Mouse (Mus musculus) ZHBTc4 (cell line): ENCODE measurements around the gene Ezr.

Experiments used
- DNase-seq: peaks from one replicate; pipeline ENCODE4 v3.0.0-alpha.2; 2011; ENCODE audit warnings: low read depth, low spot score

Ezr gene

GRCm38 (mm10) chr17:6789581-6790118 is 7.1 kb upstream of the Ezr start:
- no peak for DNase-seq

GRCm38 (mm10) chr17:6789103-6789502 is 6.5 kb upstream of the Ezr start:
- DNase-seq = no peak

- no peak for DNase-seq
Measured at GRCm38 (mm10) chr17:6787241-6787640, 4.7 kb upstream of the Ezr start.

DNA sequence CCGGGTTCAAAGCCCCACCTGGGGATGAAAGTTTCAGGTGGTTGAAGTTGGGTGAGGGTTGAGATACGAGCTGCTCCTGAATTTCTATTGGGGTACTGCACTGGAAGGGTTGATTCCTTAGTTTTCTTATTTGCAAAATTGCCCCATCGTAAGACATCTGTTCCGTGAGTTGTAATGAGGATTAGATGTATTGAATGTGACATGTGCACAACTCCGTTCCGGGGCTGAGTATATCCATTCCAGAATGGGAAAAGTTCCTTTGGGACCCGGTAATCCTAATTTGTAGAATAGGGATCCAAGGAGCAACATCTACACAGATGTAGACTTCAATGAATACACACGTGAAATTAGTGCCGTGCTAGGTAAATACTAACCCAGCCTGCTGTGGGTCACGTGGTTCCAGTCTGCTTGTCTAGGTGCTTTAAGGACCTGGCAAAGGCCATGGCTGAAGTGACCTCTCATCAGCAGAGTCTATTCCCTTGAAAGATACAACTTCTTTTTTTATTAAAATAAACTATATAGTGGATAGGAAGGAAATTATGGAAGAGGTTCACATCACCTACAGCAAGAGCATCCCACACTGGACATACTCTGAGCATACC is 1.3 kb upstream of the Ezr start:
- DNase-seq = no peak

DNA sequence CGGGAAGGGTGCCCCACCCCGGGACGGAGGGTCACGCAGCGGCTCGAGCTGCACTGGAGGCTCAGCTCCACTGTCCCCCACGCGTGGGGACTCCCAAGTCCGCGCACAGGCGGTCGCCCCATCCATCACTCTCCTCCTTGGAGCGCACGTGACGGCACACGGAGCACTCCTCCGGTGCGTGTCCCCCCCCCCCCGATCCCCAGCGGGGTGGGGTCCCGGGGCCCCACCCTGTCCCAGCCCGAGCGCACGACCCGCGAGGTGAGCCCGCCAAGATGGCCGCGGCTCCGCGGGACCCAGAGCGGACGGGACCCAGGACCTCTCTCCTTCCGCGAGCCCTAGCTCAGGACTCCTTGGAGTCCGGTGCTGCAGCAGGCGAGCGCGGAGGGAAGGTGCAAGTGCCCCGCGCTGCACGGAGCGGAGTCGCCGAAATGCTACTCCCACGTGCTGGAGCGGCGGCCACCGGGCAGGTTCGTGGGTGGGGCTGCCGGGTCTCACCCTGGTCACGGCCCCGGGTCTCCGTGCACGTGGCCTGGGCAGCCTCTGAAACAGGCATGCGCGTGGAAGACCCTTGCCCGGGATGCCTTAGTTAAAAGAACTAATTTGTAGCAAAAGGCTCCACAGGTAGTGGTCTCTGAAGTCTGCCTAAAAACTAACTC is 550 bp upstream of the Ezr start:
- DNase-seq = peak; percentile 71

DNA sequence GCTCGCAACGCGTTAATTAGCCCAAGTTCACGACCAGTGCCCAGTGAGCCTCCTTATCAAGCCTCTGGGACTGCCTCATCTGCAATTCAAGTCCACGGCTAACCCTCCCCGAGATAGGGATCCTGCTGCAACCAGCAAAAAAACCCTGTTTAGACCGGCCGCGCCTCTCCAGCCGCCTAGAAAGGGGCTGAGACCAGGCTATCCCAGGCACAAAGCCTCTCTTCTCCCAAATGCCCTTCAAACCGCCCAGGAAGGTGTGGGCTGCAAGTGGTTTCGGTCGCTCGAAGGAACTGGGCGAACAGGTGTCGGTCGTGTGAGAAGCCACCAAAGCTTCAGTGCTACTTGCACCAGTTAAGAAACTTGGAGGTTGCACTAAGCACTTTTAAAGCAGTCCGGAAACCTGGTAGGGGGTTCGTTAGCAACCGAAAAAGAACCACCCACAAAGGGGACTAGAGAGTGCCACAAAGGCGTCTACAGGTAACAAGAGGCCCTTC is 504 bp downstream of the Ezr start:
- DNase-seq = peak; percentile 85

DNA sequence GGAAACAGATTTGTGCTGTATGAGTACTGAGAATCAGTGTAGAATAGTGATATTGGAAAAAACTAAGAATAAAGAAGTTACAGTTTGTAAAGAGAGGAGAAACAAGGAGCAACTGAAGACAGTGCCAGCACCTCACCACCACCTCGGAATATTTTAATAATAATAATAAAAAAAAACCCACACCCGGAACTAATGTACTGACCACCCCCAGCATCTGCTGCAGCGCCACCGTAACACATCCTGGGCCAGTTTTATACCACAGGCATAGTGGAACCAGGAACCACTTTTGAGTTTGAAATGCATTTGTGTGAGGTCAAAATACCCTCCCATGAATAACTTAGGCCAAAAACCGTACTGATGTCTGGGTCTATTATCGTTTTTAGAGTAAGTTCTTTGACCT is 1.3 kb downstream of the Ezr start:
- DNase-seq = no peak

DNA sequence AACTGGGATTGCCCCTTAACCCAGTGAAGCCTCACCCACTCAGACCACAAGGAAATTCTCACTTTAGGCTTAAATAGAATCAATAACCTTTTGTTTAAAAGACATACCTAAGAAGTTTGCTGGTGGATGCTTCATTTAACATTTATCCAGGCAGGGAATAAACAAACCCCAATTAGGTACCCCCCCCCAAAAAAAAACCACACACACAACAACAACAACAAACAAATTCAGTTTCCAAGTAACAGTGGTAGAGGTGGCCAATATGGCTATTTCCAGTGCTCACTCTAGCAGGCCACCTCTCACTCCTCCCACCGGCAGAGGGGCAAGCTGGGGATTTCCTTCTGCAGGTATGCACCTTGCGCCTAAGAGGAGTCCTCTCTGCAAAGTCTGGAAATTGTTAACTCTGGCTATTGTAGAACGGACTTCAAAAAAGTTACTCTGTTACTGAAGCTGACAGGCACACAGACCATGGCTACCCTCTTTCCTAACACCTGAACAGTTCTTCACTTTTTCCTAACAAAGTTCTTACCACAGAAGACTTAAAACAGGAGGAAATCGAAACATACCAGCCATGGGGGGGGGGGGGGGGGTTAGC is 2.0 kb downstream of the Ezr start:
- no peak for DNase-seq

GRCm38 (mm10) chr17:6779632-6780031 is 3.0 kb downstream of the Ezr start:
- DNase-seq = peak; percentile 27

DNA sequence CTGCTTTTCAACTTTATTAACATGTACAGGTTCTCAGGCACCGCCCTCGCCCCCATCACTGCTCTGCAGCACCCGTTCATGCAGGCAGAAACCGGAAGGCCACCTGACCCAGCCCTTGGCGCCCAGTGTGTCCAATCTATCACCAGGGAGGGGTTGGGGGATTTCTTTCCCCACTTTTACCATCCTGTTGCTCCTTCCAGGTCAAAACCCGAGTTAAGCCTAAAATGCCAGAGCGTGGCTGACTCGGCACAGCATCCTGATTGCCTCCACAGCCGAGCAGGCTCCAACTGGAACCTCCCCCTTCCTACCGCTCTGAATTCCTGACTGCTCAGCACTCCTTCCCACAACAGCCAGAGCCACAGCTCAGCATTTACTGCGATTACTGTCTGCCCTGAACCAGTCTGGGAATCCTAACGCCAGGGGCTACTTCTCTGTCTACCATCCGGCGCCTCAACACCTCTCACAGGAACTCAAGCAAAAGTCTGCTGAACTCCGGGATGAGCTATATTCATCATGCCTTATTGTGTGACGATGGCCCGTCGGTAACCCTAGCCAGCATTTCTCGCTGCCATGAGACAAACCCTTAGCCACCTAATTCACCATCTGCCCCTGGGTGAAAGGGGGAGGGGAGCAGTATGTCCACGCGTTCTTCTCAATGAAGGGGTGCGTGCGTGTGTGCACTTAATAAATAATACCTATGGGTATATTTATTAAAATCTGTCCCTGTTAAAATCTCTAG is 3.6 kb downstream of the Ezr start:
- peak; percentile 88 for DNase-seq

DNA sequence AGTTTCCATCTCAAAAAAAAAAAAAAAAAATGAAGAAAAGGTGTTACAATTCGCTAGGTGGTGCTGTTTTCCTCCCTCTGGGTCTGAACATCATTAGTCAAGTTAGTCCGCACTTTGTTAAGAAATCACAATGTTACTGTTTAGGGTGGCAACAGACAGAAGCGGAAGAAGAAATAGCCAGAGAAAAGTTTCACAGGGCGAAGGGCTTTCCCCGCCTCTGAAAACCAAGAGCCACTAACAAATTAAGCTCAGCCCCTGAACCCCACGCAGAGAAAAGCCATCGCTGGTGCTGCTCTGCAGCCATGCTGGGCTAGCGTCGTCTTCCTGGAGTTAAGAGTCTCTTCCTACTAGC is 4.3 kb downstream of the Ezr start:
- peak; percentile 58 for DNase-seq

DNA sequence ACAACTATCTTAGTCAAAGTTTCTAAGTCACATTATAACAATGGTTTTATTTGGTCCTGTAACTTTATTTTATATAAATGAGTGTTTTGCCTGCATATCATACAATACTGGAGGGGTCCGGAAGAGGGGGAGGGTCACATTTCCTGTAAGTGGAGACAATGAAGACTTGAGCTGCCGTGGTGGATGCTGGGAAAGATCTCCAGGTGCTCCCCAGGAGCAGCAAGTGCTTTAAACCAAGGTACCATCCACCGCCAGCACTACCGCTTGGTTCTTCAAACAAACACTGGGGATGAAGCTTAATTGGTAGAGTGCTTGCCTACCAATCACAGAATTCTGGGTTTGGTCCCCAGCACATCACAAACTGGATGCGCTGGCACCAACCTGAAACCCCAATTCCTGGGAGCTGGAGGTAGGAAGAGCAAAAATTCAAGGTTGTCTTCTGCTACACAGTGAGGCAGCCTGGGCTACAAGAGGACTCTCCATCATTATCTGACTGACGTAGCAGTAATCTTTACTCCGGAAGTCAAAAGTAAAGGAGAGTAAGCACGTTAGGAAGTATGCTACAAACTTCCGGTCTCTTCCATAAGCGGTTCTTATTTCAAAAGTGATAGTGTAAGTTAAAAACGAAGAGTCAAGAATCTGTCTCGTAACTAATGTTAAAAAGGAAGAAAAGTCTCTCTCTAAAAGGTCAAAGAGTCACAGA is 4.8 kb downstream of the Ezr start:
- peak; percentile 48 for DNase-seq

DNA sequence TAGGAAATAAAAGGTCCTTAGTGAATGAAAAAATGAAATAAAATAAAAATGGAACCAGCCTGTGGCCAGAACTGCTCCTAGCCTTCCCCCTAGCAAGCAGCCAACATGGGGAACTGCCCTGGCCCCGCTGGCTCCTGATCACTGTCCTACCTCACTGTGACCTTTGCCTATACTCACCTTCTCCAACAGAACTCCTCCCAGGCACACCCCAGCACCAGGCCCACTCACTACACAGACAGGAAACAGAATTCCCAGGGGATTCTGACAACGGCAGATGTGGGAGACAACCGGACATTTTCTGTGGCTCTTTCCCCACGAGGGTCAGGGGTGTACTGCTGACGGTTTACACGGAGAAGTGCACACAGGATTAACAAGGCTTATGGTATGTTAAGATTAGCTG is 5.5 kb downstream of the Ezr start:
- DNase-seq = no peak

DNA sequence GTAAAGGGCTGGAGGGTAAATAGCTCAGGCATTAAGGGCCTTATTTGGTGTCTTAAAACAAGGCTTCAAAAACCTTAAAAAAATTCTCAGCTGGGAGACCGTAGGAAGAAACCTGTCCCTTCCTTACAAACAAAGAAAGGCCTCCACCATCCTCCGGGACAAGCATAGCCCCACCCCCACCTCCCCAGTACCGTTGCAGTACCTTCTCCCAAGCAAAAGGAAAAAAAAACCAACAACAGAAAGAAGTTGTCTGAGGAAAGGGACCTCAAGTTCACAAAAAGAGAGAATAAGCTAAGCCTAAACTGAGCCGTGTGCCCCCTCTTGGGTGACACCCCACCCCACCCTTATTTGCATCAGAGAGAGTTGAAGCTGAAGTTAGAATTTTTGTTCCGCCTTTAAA is 6.0 kb downstream of the Ezr start:
- peak; percentile 51 for DNase-seq

- no peak for DNase-seq
Measured at GRCm38 (mm10) chr17:6776123-6776522, 6.5 kb downstream of the Ezr start.

DNA sequence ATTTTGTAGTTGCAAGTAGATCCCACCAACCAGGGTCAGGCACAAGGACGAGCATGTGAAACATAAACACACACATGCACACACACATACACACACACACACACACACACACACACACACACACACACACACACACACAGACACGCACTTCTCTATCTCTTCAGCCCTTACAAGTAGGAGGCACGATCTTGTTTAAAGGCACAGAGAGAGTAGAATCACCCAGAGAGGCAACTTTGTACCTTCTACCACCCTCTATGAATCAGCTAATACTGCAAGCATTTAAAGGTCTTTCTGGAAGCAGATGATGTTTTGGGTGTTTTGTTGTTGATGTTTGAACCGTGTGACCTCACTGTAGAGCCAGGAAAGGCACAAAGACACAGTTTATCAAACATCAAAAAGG is 6.9 kb downstream of the Ezr start:
- no peak for DNase-seq

DNA sequence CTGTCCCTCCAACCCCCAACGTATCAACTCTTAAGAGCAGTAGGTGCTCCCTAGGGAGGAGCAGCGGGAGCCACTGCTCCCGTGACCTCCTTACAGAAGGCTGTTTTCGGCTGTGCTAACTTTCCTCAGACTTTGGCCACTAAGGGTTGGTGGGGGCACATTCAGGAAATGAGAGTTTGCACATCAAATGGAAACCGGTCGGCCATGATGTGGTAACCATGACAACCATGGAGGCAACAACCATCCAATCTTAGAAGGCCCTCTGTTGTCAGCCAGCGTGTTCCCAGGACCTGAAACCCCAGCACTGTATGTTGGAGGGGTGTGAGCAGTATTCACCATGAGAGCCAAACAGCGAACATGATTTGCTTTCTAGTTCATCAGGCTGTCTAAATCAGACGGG is 7.4 kb downstream of the Ezr start:
- peak; percentile 62 for DNase-seq

DNA sequence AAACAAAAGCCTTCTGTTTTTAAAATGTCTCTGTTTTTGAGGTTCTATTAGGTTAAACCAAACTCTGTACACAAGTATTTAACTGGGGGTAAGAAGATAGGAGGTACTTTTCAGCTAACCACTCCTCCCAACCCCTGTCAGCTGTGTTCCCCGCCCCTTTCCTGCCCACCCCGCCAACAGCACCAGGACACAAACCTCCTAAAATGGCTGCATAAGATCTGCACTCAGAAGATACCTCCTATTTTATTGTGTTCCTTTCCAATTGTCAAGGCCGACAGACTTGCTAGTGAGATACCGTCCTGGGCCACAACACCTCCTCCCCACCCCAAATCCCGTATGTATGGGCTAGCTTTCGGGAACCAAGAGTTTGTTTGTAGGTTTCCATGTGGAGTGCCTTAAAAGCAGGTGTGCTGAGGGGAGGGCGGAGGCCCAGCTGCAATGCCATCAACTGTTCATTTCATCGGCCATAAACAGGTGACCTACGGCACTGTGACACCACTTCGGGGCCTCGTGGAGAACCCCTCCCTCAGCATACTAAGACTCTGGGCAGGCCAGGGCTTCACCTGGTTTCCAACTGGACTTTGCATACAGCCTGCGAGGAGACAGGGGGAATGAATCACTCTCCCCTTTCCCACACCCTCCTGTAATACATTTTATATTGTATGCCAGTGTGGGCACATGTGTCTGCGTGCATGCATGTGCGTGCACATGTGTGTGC is 9.2 kb downstream of the Ezr start:
- DNase-seq = no peak

DNA sequence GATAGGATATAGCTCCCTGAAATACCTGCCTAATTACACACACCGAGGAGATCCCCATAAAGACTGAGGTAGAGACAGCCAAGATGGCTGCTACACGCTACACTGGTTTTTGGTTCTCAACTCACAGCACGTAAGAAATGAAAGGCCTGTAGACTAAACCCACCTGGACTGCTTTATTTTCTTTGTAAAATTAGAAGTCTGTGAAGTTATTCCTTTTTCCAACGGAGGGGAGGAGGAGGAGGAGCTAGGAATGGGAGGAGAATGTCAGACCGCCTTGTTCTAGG is 10.2 kb downstream of the Ezr start:
- DNase-seq = no peak

- DNase-seq = no peak
Measured at GRCm38 (mm10) chr17:6771661-6772489, 10.7 kb downstream of the Ezr start.
